In genomic region chr11:116538142-116538735, GRCm38 (mm10) we compare ENCODE assay signal across 30 mouse cellular contexts. TPM values are rescaled to one million over a fixed set of nuclear protein-coding genes. Genes with fewer than 3 reads are reported as not detected.
DNase-seq lines count a peak whose midpoint lies in the region; ATAC-seq lines count a peak whose summit lies in the region.
"Had no signal": no experiment of that assay in that cellular context is flagged by ENCODE, and none has a peak within 500 bp of the region (broad histone marks: within the 10 kb centered on the region; RNA-seq: fewer than 3 reads in every experiment).

No protein-coding gene starts in this region.

- H3K27me3 ChIP-seq in embryonic facial prominence, embryonic 10.5 days (replicated peaks; ENCODE audit: low read depth, poor library complexity, severe bottlenecking) = peaks cover 25% of the 10 kb centered on the region
- peaks cover 8% of the 10 kb centered on the region for H3K27me3 ChIP-seq in liver, embryonic 13.5 days

- peak; percentile 18 for ATAC-seq in liver, embryonic 13.5 days (ENCODE audit: low read depth)
- ATAC-seq: hindbrain, embryonic 16.5 days; midbrain, embryonic 15.5 days had no signal

- no peak overlapping the region for H3K27ac ChIP-seq in embryonic facial prominence, embryonic 10.5 days (replicated peaks)
- H3K27ac ChIP-seq in liver, embryonic 13.5 days = peak overlapping the region; percentile 98
- H3K27ac ChIP-seq: gastrocnemius, adult 2 months; left cerebral cortex, adult 2 months; lung, embryonic 15.5 days; midbrain, embryonic 15.5 days had no signal

- peak overlapping the region; percentile 91 for H3K9ac ChIP-seq in liver, embryonic 13.5 days
- H3K9ac ChIP-seq: lung, embryonic 15.5 days; midbrain, embryonic 15.5 days had no signal

- DNase-seq in urinary bladder, adult 18-20 months (ENCODE audit: low spot score in 2 of 2) = peak; percentile 60 to 76
- DNase-seq in urinary bladder, postnatal 10 days (ENCODE audit: low spot score) = no peak
- DNase-seq in embryonic facial prominence, embryonic 10.5 days (ENCODE audit: low spot score) = no peak
- peak; percentile 71 for DNase-seq in liver, embryonic 13.5 days
- peak; percentile 42 for DNase-seq in urinary bladder, postnatal 25 days (ENCODE audit: low spot score)
- no peak for DNase-seq in layer of hippocampus, adult 9-10 months (ENCODE audit: low spot score)
- no peak for DNase-seq in heart, adult 18-20 months
- no peak for DNase-seq in adrenal gland, adult 2 months
- DNase-seq: B cell, adult 2 months; cerebellum, adult 11 months; cerebellum, postnatal 14 days; gastrocnemius, adult 2 months; heart, postnatal 14 days; kidney, adult 11 months; kidney, postnatal 10 days; lung, postnatal 4 days; right cerebral cortex, postnatal 25 days; thymus, adult 2 months had no signal

- H3K4me1 ChIP-seq in embryonic facial prominence, embryonic 10.5 days = peaks cover 42% of the 10 kb centered on the region
- H3K4me1 ChIP-seq in liver, embryonic 13.5 days (replicated peaks) = peaks cover 65% of the 10 kb centered on the region

- 72% methylated on average over 12 of the region's 12 CpGs for whole genome bisulfite sequencing in embryonic facial prominence, embryonic 10.5 days
- WGBS in liver, embryonic 13.5 days (ENCODE audit: insufficient replicate concordance) = 48% methylated on average over 12 of the region's 12 CpGs

- H3K9me3 ChIP-seq in embryonic facial prominence, embryonic 10.5 days = no peaks in the 10 kb centered on the region
- H3K9me3 ChIP-seq in liver, embryonic 13.5 days (replicated peaks) = no peaks in the 10 kb centered on the region
- H3K9me3 ChIP-seq: lung, embryonic 15.5 days; midbrain, embryonic 15.5 days had no signal

- peak overlapping the region; percentile 95 for H3K4me2 ChIP-seq in liver, embryonic 13.5 days
- H3K4me2 ChIP-seq: heart, embryonic 11.5 days; lung, embryonic 15.5 days; midbrain, embryonic 15.5 days had no signal

- H3K36me3 ChIP-seq in embryonic facial prominence, embryonic 10.5 days (replicated peaks) = peaks cover 72% of the 10 kb centered on the region
- peaks cover 83% of the 10 kb centered on the region for H3K36me3 ChIP-seq in liver, embryonic 13.5 days

- 0 out of 2 replicates have a peak overlapping the region, but pooled peaks have one; percentile 8 for H3K4me3 ChIP-seq in embryonic facial prominence, embryonic 10.5 days
- no peak overlapping the region; the same call in 1 of the 2 replicates for H3K4me3 ChIP-seq in liver, embryonic 13.5 days (replicated peaks)
- H3K4me3 ChIP-seq: gastrocnemius, adult 2 months; left cerebral cortex, adult 2 months; lung, embryonic 15.5 days; midbrain, embryonic 15.5 days; myocyte had no signal

RNA-seq across cellular contexts. Expression of gene Sphk1, which starts 7.5 kb away (rescaled TPM):
- polyA plus RNA-seq in embryonic facial prominence, embryonic 10.5 days (2016; fragmentation: Nextera tagmentation; extraction: Ambion mirVana) = 5.9 and 6.5 TPM in 2 replicates
- 28.5 and 32.7 TPM in 2 replicates for polyA plus RNA-seq in liver, embryonic 13.5 days (2015; fragmentation: Nextera tagmentation; extraction: Ambion mirVana)
- 1 to 10 TPM in 1 of 2 experiments, under 1 TPM in 1; 0.94 to 1.4 TPM for total RNA-seq in heart, adult 18-20 months (2021)
- total RNA-seq in adrenal gland, adult 2 months (2021) = 1 to 10 TPM; 2.4 to 2.6 TPM
- polyA plus RNA-seq in adrenal gland, adult 2 months (2012; rRNA removed) = 3.7 and 4.1 TPM in 2 replicates

RNA-seq across cellular contexts. Expression of gene Ube2o, which starts 43.0 kb away (rescaled TPM):
- 12.0 and 12.4 TPM in 2 replicates for polyA plus RNA-seq in embryonic facial prominence, embryonic 10.5 days (2016; fragmentation: Nextera tagmentation; extraction: Ambion mirVana)
- 17.5 and 22.1 TPM in 2 replicates for polyA plus RNA-seq in liver, embryonic 13.5 days (2015; fragmentation: Nextera tagmentation; extraction: Ambion mirVana)
- total RNA-seq in heart, adult 18-20 months (2021) = 10 to 100 TPM; 27.7 to 29.5 TPM
- 10 to 100 TPM; 24.9 to 26.7 TPM for total RNA-seq in adrenal gland, adult 2 months (2021)
- polyA plus RNA-seq in adrenal gland, adult 2 months (2012; rRNA removed) = 21.8 and 24.6 TPM in 2 replicates

RNA-seq across cellular contexts. Expression of gene Prpsap1, which starts 44.2 kb away (rescaled TPM):
- polyA plus RNA-seq in embryonic facial prominence, embryonic 10.5 days (2016; fragmentation: Nextera tagmentation; extraction: Ambion mirVana) = 233 and 242 TPM in 2 replicates
- 59.3 and 62.7 TPM in 2 replicates for polyA plus RNA-seq in liver, embryonic 13.5 days (2015; fragmentation: Nextera tagmentation; extraction: Ambion mirVana)
- total RNA-seq in heart, adult 18-20 months (2021) = 10 to 100 TPM; 25.1 to 29.4 TPM
- 10 to 100 TPM; 76.0 to 85.0 TPM for total RNA-seq in adrenal gland, adult 2 months (2021)
- polyA plus RNA-seq in adrenal gland, adult 2 months (2012; rRNA removed) = 223 and 257 TPM in 2 replicates

RNA-seq across cellular contexts. Expression of gene Aanat, which starts 48.0 kb away (rescaled TPM):
- not detected in 2 replicates for polyA plus RNA-seq in embryonic facial prominence, embryonic 10.5 days (2016; fragmentation: Nextera tagmentation; extraction: Ambion mirVana)
- polyA plus RNA-seq in liver, embryonic 13.5 days (2015; fragmentation: Nextera tagmentation; extraction: Ambion mirVana) = not detected in 2 replicates
- total RNA-seq in heart, adult 18-20 months (2021) = not detected
- not detected for total RNA-seq in adrenal gland, adult 2 months (2021)
- 0.40 TPM in 1 of 2 replicates, not detected in the other for polyA plus RNA-seq in adrenal gland, adult 2 months (2012; rRNA removed)
- total RNA-seq: adrenal gland, adult 18-20 months; gastrocnemius, adult 2 months; heart, postnatal 14 days had no signal
- polyA plus RNA-seq: embryonic facial prominence, embryonic 14.5 days; forebrain, embryonic 11.5 days; gonadal fat pad, adult 2 months; heart, embryonic 11.5 days; lung, embryonic 15.5 days; myocyte; spleen, adult 2 months; stomach, embryonic 16.5 days; thymus, adult 2 months had no signal

Comparison
In these comparisons a context has a peak if more than half of its experiments do, and no peak if none do; other contexts are left out.
1. DNase-seq: peak in urinary bladder, adult 18-20 months (2 of 2), liver, embryonic 13.5 days (single experiment) and urinary bladder, postnatal 25 days (single experiment); none in urinary bladder, postnatal 10 days (single experiment), embryonic facial prominence, embryonic 10.5 days (single experiment), layer of hippocampus, adult 9-10 months (single experiment), heart, adult 18-20 months (0 of 2) and adrenal gland, adult 2 months (single experiment).